Mouse (Mus musculus): ENCODE data around the gene Slc35a2. TPM values are rescaled to one million over a fixed set of nuclear protein-coding genes. Genes with fewer than 3 reads are reported as not detected.

Gene Slc35a2
- total and polyA plus RNA-seq, 3 experiments: 66.7 to 96.0 TPM; not detected in 1

GRCm38 (mm10) chrX:7919601-7920383 lies 36.0 kb downstream of the Slc35a2 start, which contains the start of gene Pcsk1n:
Gene Pcsk1n (plus strand): TSS chrX:7919822.
- H3K9me3 ChIP-seq (replicated peaks; ENCODE audit: insufficient read depth, low read length): no peaks in the 10 kb centered on the region
- no peak for TF ChIP-seq TAL1 (IDR thresholded peaks at IDR 0.05; ENCODE audit: low read length)
- no peak for TF ChIP-seq ZC3H11A (IDR thresholded peaks at IDR 0.05; ENCODE audit: low read depth, low read length)
- TF ChIP-seq POLR2AphosphoS5 (IDR thresholded peaks at IDR 0.05; ENCODE audit: borderline replicate concordance, low read depth, low read length): no peak
- no peak for TF ChIP-seq MAFK (IDR thresholded peaks at IDR 0.05; ENCODE audit: borderline replicate concordance, low read depth, low read length)
- TF ChIP-seq SIN3A (IDR thresholded peaks at IDR 0.05; ENCODE audit: low read length): no peak
- TF ChIP-seq NELFE (IDR thresholded peaks at IDR 0.05; ENCODE audit: low read depth, low read length): no peak
- TF ChIP-seq ELF1 (IDR thresholded peaks at IDR 0.05; ENCODE audit: low read depth, low read length): no peak
- no peak for TF ChIP-seq ZKSCAN1 (IDR thresholded peaks at IDR 0.05; ENCODE audit: low read depth, low read length)
- no peak for TF ChIP-seq MAZ (IDR thresholded peaks at IDR 0.05; ENCODE audit: low read depth, low read length)
- no peak within 1 kb of the TSS for H3K4me3 ChIP-seq (ENCODE audit: control insufficient read depth in 1 of 2, insufficient read depth in 1 of 2, low read depth in 2 of 2, low read length in 2 of 2)
- peaks cover 0 to 2% of the 10 kb centered on the region in 2 experiments; a peak in 1 of 4 replicates for H3K36me3 ChIP-seq (ENCODE audit: control insufficient read depth in 1 of 2, insufficient read depth in 2 of 2, low read length in 2 of 2)
- no peak within 1 kb of the TSS for H3K27ac ChIP-seq (ENCODE audit: control insufficient read depth, low read depth, low read length)
- H3K27me3 ChIP-seq (ENCODE audit: control insufficient read depth in 1 of 2, insufficient read depth in 2 of 2, low read length in 2 of 2): no peaks in the 10 kb centered on the region; a peak in 3 of 4 replicates
- H3K79me2 ChIP-seq (ENCODE audit: control insufficient read depth, insufficient read depth, low read length, poor library complexity): no peaks in the 10 kb centered on the region
- H3K4me1 ChIP-seq (ENCODE audit: control insufficient read depth in 1 of 2, insufficient read depth in 2 of 2, low read length in 2 of 2): no peaks in the 10 kb centered on the region
- H3K9ac ChIP-seq (ENCODE audit: control insufficient read depth, low read depth, low read length, poor library complexity, severe bottlenecking): no peak within 1 kb of the TSS
- no peak for DNase-seq (ENCODE audit: low read depth, low spot score)

- Histone ChIP-seq H3K9me3 (replicated peaks; ENCODE audit: insufficient read depth, low read length) (no peaks in the 10 kb centered on the region), H3K4me3 (ENCODE audit: control insufficient read depth in 1 of 2, insufficient read depth in 1 of 2, low read depth in 2 of 2, low read length in 2 of 2) (no peak overlapping the region), H3K36me3 (ENCODE audit: control insufficient read depth in 1 of 2, insufficient read depth in 2 of 2, low read length in 2 of 2) (peaks cover 0 to 2% of the 10 kb centered on the region in 2 experiments; a peak in 1 of 4 replicates), H3K27ac (ENCODE audit: control insufficient read depth, low read depth, low read length) (no peak overlapping the region), H3K27me3 (ENCODE audit: control insufficient read depth in 1 of 2, insufficient read depth in 2 of 2, low read length in 2 of 2) (peaks cover 0 to 2% of the 10 kb centered on the region in 2 experiments; a peak in 3 of 4 replicates), H3K4me1 (ENCODE audit: control insufficient read depth in 1 of 2, insufficient read depth in 2 of 2, low read length in 2 of 2) (no peaks in the 10 kb centered on the region), H3K79me2 (ENCODE audit: control insufficient read depth, insufficient read depth, low read length, poor library complexity) (no peaks in the 10 kb centered on the region), H3K9ac (ENCODE audit: control insufficient read depth, low read depth, low read length, poor library complexity, severe bottlenecking) (no peak overlapping the region)
- no peak for DNase-seq (ENCODE audit: low read depth, low spot score)
- TF ChIP-seq HCFC1 (IDR thresholded peaks at IDR 0.05; ENCODE audit: low read depth, low read length) (no peak), TAL1 (IDR thresholded peaks at IDR 0.05; ENCODE audit: low read length) (no peak), ZC3H11A (IDR thresholded peaks at IDR 0.05; ENCODE audit: low read depth, low read length) (no peak), ZKSCAN1 (IDR thresholded peaks at IDR 0.05; ENCODE audit: low read depth, low read length) (no peak), TCF12 (IDR thresholded peaks at IDR 0.05; ENCODE audit: low read depth, low read length) (no peak), POLR2AphosphoS2 (IDR thresholded peaks at IDR 0.05; ENCODE audit: low read length) (no peak), MXI1 (IDR thresholded peaks at IDR 0.05; ENCODE audit: low read depth, low read length) (no peak), TBP (IDR thresholded peaks at IDR 0.05; ENCODE audit: low read depth, low read length) (no peak), GATA1 (IDR thresholded peaks at IDR 0.05; ENCODE audit: low read depth, low read length) (no peak), UBTF (IDR thresholded peaks at IDR 0.05; ENCODE audit: borderline replicate concordance, insufficient read depth, low read depth, low read length) (no peak), MYC (IDR thresholded peaks at IDR 0.05; ENCODE audit: low read depth, low read length) (no peak), JUND (IDR thresholded peaks at IDR 0.05; ENCODE audit: low read depth, low read length) (no peak), BHLHE40 (IDR thresholded peaks at IDR 0.05; ENCODE audit: borderline replicate concordance, low read depth, low read length) (no peak)
These were observed 38.2 kb downstream of the Slc35a2 start for GRCm38 (mm10) chrX:7922032-7922431.

Data from MEL (cell line).